Mouse (Mus musculus): Measurements from ENCODE around the gene Ehd4.

Gene Ehd4

DNA sequence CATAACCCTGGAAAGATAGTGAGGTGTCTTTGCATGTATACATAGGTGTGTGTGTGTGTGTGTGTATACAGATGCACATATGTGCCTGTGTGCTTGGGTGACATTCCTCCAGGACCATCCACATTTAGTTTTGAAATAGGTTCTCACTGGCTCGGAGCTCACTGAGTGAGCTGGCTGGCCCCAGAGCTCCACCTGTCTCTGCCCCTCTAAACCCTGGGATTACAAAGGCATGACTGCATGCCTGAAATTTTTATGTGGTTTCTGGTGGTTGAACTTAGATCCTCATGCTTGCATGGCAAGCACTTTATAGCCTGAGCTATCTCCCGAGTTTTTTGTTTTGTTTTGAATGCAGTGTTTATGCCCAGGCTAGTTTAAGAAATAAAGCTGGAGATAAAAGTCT, 7.9 kb downstream of the Ehd4 start:
- no peak for DNase-seq (ENCODE audit: low read depth in 1 of 2, low spot score in 2 of 2)

DNA sequence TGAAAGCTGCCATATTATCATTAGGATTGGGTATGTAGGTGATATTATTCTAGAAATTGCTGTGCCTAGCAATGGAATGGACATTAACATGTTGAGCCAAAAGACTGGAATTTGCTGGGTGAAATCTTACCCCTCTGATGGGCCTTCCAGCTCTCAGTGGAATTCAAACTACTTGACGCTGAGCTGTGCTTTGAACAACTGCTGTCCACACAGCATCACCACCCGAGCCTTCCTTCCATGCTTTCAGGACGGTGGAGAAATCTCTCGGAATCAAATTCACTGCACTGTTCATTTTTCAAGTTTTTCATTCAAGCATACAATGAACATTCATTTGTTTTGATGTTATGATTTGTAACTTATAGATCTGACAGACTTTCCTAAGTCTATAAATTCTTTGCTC, 10.0 kb downstream of the Ehd4 start:
- no peak for DNase-seq (ENCODE audit: low read depth in 1 of 2, low spot score in 2 of 2)

DNA sequence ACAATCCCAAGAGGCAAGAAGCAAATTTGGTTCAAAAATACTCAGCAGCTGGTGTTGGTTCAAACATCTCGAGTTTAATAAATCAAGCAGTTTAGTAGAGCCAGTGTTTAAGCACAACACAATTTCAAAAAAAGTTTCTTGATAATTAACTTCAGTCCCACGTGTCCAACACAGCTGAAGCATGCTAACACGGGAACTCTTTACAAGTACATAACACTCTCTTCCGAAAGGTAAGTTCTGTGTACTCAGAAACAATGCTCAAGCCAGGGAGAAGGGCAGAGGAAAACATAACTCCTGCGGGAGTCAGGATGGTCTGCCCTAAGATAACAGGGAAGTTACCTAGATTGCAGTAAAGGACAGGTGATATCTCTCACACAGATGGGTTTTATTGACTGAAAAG, 12.1 kb downstream of the Ehd4 start:
- no peak for DNase-seq (ENCODE audit: low read depth in 1 of 2, low spot score in 2 of 2)

DNA sequence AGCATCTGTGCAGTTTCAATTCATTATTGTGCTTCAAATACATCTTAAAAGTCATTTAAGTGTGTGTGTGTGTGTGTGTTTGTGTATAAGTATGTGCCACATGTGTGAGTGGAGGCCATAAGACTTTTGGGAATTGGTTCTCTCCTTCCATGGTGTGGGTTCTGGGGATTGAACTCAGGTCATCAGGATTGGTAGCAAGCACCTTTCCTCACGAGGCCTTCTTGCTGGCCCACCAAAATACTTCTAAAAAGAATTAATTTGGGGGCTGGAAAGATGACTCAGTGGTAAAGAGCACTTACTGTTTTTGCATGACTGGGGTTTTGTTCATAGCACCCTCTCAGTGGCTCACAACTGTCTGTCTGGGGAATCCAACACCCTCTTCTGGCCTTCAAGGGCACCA, 12.7 kb downstream of the Ehd4 start:
- no peak for DNase-seq (ENCODE audit: low read depth in 1 of 2, low spot score in 2 of 2)

DNA sequence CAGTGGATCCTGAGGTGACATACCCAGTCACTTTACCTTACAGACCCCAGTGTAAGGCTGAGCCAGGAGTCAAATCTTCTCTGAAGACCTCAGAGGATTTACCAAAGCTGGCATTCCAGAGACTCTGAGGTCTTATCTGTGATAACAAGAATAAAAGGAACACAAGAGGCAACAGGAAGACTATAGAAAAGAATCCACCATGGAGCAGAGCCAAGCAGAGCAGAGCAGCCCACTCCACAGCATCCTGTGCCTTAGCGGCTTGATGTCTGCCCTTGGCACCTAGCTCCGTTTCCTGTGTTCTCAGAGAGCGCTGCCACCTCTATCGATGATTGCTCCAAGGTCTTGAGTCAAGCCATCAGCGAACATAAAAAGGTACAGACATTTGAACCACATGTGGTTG, 14.1 kb downstream of the Ehd4 start:
- no peak for DNase-seq (ENCODE audit: low read depth in 1 of 2, low spot score in 2 of 2)

DNA sequence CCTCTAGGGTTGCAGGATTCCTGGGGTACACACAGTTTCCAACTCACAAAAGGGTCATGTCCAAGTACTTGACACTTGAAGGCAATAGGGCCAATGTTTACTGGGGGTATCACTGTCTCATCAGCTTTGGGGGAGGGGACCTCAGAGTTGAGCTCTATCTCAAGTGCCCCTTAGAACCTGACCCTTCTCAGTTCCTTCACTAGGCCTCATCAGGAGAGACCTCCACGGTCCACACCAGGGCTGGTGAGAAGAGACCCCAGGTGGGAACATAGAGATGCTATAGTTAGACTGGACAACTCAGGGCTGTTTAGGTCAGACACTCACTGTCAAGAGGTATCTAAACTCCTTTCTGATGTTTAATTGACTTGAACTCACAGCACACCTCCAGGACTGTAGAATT, 15.3 kb downstream of the Ehd4 start:
- no peak for DNase-seq (ENCODE audit: low read depth in 1 of 2, low spot score in 2 of 2)

DNA sequence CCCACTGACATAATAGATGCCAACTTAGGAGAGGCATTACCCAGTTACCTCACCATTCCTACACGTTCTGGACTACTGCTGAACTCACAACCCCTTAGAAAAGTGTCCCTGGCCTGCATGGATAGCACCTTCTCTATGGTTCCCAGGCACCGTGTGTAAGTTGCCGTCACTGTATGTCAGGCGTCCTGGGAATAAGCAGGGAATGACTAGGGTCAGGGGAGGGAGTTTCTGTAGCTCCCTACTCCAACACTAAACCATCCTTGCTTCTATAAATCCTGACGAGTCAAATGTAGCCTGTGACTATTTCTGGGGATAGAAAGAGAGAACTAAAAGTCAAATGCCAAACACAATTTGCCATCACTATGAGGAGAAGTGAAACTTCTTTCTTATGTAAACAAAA, 17.1 kb downstream of the Ehd4 start:
- DNase-seq (ENCODE audit: low read depth in 1 of 2, low spot score in 2 of 2): no peak

DNA sequence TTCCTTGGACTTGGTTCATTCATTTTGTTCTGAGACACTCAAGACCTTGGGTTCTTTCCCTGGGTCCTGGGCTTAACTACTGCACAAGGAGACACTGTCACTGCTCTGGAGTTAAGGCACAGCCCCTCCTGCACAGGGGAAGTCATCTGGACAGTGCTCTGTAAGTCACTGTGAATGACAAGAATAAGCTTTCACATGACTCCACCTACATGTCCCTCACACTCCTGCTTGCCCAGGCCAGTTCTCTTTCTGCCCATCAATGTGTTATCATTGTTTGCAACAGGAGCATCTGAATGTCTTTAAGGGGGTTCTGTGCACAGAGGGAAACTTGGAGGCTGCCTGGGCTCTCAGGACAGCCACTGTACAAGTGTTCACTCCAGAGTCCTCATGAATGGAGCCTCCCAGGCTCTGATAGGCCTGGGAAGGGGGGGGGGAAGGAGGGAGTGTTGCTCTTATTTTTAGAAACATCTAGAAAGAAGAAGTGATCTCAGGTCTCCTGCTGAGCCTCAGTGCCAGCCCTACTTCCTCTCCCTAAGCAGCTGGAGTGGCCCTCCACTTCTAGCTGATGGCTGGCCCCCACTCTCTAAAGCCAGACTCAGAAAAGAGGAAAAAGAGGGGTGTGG, 19.8 kb downstream of the Ehd4 start:
- peak in 1 of 2 experiments; percentile 21 for DNase-seq (ENCODE audit: low read depth in 1 of 2, low spot score in 2 of 2)

DNA sequence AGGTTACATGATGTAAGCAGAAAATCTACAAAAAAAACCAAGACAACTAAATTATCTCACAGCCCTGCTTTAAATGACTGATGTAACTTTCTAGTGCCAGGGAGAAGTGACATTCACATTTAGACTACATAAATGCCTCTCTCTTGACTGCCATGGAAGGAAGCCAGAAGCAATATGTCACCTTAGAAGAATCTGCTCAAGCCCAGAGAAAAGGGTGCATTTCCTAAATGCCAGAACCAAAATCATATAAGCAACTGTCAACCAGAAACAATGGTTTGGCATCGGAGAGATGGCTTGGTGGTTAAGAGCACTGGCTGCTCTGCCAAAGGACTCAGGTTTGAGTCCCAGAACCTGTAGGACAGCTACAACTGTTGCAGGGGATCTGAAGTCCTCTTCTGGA, 22.5 kb downstream of the Ehd4 start:
- no peak for DNase-seq (ENCODE audit: low read depth in 1 of 2, low spot score in 2 of 2)

DNA sequence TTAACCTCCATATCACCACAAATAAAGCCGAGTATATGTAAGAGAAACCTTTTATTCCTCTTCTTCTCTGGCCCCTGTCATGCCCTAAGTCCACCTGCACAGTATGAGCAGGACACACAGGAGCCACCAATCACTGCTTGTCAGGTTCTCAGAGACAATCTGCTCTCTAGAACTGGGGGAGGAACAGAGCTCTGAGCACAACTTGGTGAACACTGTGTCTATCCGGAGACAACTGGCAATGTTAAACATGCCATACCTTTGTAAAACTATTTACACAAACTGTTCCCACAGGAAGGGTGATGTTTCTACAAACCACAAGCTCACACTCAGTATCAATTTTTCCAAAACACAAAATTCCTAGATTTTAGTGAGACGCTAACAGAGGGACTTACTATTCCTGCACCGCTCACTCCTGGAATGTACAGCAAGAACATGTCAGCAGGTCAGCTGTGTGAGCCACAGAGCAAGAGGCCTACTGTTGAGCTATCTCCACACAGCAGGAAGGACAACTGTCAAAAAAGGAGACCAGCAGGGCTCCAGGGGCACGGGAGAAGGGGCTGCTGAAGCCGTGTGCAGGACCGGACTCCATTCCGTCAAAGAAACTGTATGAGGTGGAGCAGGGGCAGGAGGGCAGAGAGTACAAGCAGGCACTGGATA, 25.0 kb downstream of the Ehd4 start:
- no peak for DNase-seq (ENCODE audit: low read depth in 1 of 2, low spot score in 2 of 2)

DNA sequence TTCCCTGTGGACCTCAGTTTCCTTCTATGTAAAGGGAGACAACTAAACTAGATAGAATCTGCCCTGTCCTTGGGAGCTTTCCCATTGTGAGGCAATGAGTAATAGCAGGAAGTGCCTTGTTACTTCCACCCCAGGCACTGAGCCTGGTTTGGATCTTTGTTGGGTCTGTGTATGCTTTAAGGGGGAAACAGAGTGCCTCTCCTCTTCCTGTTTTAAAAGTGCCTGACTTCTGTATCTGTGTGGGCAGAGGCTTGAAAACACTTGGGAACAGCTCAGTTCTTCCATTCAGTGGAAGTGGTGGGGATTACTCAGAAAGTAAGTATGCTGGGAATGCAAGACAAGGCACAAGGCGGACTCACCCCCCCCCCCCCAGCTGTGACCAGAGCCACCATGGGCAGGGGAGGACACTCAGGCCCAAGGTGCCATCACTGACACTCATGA, 25.8 kb downstream of the Ehd4 start:
- no peak for DNase-seq (ENCODE audit: low read depth in 1 of 2, low spot score in 2 of 2)

DNA sequence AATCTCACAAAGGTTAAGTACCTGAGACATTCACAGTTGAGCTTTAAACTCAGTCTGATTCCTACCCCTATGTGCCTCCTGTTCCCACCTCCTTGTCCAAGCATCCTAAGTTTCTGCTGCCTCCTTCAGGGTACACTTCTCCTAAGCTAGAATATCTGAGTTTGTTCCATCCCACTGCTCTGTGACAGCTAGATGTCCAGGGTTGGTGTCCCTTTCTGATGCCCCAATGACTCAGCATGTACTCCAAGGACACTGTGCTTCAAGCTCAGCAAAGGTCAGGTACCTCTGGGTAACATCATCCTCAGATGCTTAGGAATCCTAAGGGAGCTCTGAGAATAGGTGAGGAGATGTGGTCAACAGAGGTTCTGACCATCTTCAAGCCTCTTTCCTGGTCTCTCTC, 26.4 kb downstream of the Ehd4 start:
- no peak for DNase-seq (ENCODE audit: low read depth in 1 of 2, low spot score in 2 of 2)

DNA sequence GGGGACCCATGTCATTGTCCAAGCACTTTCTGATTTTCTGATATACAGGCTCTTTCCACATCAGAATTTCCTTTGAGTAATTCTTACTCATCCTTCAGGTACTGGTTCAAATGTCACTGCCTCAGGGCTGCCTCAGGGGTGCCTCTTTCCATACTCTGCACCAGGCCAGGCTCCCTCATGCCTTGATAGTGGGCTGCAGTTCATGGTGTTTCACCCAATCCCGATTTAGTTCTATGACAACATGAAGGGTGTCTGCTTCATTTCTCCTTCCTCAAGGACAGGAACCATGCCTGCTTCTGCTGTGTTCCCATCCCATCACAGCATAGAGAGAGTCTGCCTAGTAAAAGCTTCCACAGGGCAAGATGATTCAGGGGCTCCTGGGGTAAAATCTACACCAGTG, 27.5 kb downstream of the Ehd4 start:
- no peak for DNase-seq (ENCODE audit: low read depth in 1 of 2, low spot score in 2 of 2)

DNA sequence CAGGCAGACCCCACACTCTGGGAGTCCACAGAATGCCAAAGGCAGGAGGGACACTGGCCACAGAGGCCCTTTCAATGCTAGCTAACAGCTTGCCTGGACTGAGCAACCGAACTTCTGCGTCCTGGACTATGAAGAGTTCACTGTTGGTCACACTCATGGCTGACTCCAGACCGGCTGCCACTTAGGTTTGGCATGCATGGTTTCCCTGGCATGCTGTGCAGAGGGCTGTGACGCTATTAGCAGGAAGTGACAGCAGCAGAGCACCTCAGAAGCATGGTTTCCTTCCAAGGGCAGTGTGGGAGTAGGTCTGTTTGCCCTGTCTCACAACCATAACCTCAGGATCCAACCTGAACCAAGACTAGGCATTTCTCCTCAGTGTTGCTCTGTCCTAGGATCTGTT, 28.0 kb downstream of the Ehd4 start:
- DNase-seq (ENCODE audit: low read depth in 1 of 2, low spot score in 2 of 2): no peak

DNA sequence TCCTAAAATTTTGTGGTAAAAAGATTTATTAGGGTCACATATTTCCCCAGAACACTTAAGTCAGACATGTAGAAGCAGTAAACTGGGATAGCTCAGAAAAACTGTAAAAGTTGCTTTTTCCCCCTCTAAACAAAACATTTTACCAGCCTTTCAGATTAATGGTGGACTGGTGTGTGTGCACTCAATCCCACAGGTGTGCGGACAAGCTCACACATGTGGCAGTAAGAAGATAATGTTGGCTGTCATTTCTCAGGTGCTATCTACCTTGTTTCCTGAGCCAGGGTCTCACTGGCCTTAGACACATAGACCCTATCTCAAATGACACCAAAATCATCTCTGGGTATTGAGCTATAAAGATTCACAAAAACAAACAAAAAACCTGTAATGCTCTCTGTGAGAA, 28.9 kb downstream of the Ehd4 start:
- no peak for DNase-seq (ENCODE audit: low read depth in 1 of 2, low spot score in 2 of 2)

DNA sequence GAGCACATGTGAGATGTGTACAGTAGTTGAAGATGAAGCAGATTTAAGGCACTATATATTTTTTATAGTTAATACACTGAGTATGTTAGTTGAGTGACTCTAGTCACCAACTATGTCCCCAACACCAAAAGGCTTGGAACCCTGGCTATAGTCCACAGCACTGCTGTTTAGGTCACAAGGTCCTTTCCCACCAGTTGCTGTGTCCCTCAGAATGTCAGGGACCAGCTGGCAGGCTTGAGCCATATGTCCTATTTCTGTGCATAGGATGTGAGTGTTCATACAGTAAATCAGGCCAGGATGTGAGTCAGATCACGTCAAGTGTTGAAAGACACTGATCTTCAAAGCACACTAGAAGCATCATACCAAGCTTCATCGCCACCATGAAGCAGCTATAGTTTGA, 29.5 kb downstream of the Ehd4 start:
- no peak for DNase-seq (ENCODE audit: low read depth in 1 of 2, low spot score in 2 of 2)

DNA sequence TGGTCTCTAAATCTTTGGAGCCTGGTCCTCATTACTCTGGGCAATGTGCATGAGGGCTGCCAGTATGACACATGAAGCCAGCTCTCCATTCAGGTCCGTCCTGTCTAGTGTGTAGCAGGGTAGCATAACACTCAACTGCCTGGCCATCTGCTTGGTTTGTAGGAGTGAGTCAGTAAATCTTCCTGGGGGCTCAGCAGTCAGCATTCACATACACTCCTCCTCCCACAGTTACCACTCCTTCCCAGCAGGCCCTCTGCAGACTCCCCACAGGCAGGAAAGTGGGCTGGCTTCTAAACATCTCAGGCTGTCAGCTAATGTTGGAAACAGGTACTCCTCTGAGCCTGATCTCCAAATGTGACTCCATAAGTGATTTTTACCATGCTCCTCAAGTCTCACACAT, 30.3 kb downstream of the Ehd4 start:
- no peak for DNase-seq (ENCODE audit: low read depth in 1 of 2, low spot score in 2 of 2)

DNA sequence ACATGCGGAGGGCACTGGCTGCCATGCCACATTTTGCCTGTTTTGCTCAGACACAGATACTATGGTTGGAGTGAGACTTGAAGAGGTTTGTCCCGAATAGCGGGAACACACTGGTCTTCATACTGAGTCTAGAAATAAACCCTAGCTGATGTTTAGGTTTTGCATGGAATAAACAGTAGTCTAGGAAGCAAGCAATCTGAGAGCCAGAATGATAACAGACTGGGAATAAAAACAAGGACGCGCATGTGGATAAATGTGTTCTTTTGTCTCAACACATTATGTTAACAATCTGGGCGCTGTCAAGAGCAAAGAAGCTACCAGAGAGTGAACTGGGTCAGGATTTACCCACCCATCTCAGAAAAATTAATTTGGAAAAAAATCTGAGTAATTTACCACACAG, 31.4 kb downstream of the Ehd4 start:
- no peak for DNase-seq (ENCODE audit: low read depth in 1 of 2, low spot score in 2 of 2)

DNA sequence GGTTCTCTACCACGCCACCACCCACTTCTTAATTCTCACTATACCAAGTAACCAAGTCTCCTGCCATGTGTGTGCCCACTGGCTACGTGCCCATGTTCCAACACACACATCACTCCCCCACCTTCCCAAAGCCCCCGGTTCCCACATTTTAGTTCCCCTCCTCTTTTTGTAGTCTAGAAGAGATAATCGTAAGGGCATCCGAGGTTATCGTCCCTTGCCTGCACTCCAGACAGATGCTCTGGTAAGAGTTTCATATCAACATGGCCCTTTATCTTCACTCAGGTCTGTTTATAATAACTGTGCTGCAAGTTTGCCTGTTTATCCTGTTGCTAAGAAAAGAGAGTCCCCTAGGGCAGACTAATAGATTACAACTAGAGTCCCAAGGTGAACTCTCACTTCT, 37.1 kb downstream of the Ehd4 start:
- no peak for DNase-seq (ENCODE audit: low read depth in 1 of 2, low spot score in 2 of 2)

DNA sequence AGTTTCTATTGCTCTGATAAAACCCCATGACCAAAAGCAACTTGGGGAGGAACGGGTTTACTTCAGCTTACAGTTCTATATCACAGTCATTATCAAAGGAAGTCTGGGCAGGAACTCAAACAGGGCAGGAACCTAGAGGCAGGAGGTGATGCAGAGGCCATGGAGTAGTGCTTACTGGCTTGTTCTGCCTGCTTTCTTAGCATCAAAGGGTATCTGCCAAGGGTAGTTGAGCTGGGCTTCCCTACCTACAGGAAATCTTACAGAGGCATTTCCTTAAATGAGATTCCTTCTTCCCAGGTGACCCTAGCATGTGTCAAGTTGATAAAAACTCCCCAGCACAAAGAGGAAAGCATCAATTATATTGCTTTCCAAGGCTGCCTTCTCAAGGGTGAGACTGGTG, 38.0 kb downstream of the Ehd4 start:
- DNase-seq (ENCODE audit: low read depth in 1 of 2, low spot score in 2 of 2): no peak

DNA sequence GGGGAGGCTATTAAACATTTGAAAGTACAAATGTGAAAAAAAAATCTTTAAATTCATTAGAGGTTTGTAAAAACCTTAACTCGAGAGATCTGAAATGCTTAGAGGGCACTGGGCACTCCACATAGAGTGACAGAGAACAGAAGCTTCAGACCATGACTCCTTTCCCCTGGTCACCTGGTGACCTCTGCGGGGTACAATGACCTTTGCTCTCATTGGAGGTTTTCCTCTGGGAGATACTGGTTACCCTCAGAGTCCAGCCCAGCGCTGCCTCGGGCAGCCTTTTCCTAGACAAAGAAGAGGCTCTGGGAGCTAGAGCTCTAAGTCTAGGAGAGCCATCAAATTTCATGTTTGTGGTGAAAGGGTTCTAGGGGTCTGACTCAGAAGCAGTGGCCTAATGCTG, 39.4 kb downstream of the Ehd4 start:
- no peak for DNase-seq (ENCODE audit: low read depth in 1 of 2, low spot score in 2 of 2)

DNA sequence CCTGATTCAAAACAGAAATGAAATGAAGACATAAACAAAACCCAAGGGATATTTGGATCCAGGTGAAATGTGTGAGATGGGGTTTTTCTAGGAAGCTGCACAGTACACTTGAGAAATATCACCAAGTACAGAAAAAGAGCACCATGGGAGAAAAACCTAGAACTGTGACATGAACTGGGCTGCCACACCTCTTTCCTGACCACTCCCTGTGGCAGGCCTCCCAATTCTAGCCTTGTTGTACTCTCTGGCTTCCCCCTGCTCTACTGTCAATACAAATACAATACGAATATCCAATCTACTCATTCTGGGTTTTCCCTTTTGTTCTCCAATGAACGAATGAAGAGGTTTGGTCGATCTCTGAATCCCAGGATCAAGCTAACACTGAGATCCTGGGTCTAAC, 40.4 kb downstream of the Ehd4 start:
- DNase-seq (ENCODE audit: low read depth in 1 of 2, low spot score in 2 of 2): no peak

DNA sequence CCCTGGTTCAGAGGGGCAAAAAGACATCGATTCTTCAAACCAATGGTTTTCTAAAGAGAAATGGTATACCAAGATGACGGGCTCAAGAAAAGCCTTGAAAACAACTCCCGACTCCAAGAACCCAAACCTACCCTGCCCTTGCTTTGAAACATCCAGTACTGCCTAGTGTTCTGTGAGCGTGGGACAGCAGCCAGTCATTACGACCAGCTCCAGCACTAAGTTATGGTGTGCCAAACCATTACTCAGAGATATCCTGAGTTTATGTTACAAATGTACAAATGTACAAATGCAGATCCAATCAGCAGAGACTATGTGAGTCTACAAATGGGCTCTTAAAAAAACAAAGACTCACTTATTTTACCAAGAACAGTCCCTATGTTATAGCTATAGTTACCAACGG, 40.9 kb downstream of the Ehd4 start:
- DNase-seq (ENCODE audit: low read depth in 1 of 2, low spot score in 2 of 2): no peak

Data from monocyte, adult 2 months (primary cell).